Mouse (Mus musculus): Measurements from ENCODE around the gene Gabarapl1.

The Gabarapl1 gene

DNA sequence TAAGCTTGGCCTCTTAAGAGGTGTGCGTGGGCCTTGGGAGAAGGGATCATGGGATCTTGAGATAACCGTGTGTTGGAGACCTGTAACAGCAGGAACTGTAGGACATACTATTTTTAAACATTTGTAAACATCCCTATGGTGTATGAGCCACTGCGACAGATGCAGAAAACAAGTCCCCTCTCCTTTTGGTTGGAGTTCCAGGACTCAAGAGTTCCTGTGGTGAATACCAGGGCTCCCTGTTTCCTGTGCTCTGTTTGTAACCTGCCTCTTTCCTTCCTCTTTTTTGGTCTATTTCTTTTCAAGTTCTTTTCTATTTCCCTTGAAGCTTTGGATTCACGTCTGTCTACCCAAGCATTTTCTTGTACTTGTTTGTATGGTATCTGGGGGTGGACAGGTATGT is 2.8 kb downstream of the Gabarapl1 start:
- no peak for DNase-seq

DNA sequence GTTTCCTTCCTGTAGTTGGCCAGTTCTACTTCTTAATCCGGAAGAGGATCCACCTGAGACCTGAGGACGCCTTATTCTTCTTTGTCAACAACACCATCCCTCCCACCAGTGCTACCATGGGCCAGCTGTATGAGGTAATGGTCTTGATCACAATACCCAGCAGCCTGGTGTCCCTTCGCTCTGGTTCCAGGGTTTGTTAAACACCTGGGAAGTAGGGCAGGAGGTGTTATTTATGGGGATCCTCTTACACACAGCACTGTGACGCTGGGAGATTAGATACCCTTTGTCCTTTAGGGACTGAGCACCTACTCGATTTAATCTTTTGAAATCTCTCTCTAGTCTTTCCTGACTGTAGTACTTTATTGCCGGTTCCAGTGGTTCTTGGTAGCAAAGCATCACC is 5.6 kb downstream of the Gabarapl1 start:
- no peak for DNase-seq

DNA sequence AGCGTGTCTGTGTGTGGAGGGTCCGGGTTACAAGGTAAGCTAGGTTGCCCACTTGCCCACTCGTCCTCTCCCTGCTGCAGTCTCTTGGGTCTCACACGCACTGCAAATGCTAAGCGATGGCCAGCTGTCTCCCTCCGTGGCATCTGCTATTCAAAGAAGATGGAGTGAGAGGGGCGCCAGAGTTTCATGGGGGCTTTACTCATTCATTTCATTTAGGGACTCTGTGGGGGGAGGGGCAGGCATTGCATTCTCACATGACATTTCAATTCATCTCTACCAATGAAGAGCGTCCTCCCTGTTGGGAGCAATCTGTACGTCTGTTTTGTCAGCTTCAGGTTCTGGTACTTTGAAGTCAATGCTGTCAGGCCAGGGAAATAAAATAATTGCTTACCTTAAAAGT is 9.0 kb downstream of the Gabarapl1 start:
- no peak for DNase-seq

DNA sequence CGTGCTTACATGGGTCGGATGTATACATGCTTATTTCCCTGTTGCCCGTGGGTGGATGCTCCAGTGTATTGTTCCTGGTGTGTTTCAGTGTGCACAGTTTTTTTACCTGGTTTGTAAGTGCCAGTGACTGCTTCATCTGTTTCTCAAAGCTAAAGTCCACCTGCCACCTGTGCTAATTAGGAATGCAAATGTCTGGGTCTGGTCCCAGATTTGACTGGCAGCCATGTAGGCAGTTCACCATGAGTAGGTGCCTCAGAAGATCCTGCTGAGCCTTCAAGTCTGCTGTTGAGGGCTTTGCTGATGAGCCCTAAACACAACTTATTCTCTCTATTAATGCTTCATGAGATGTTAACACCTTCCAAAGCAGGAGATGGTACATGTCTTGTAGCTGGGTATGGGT is 9.6 kb downstream of the Gabarapl1 start:
- DNase-seq, result peak; percentile 64

DNA sequence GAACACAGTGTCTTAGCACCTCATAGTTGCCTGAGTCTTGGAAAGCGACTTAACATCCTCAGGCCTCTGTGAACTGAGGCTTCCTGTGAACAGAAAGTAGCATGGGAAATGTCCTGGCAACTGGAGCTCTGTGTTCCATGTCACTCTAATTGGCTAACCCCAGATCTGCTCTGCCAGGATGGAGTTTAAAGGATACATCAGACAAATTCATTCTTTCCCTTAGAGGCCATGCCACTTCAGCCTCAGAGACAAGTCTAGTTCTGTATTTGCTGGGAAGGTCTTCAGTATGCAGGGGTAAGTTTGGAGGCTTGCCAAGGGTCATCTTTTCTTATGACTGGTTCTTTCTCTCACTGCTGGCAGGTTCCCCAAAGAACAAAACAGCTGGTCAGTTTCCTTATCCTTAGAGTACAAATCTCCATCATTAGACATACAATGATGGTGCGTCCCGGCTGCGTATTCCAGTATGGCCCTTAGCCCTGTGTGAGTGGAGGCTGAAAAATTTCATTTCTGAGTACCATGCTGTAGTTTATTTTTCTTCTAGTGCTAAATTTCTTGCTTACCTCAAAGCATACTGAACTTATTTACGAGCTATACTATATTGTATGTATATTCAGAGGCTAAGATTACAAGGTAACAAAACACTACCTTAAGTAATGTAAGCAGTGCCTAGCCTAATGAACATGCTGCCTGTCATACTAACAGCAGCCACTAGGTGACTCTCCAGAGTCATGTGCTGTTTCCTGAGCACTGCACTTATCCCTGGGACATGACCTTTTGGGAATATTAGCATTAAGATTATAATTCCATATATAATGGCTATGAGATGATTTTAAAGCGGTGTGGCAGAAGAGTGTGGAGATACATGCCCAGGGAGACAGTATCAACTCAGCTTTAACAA is 11.0 kb downstream of the Gabarapl1 start:
- DNase-seq, result peak; percentile 87

DNA sequence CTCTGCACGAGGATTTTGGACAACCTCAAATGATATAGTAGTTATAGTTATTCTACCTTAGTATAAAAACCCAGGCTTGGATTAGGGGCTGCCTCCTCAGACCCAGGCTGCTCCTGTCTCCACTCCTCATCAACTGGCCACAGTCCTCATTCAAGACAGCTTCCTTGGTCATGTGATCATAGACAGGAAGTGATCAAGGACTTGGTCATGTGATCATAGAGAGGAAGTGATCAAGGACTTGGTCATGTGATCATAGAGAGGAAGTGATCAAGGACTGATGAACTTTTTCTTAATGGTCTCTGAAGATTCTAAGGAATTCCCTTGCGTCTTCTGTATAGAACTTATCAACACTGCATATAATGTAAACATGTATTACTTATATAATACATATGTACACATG is 14.3 kb downstream of the Gabarapl1 start:
- no peak for DNase-seq

DNA sequence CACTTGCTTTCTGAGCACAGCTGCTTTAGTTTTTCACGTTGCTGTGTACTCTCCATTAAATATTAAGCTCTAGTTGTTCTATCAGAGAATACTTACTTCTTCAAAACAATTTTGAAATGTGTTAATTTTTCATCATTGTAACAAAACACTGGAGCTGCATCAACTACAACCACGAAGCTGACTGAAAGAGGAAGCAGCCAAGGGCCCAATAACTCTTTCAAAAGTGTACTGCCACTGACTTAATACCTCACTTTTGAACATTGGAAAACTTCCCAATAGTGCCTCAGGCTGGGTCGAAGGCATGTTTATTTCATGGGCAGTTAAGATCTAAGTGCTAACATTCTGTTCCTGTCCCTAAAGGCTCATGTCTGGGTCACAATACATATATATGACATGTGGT is 15.0 kb downstream of the Gabarapl1 start:
- DNase-seq, result no peak

DNA sequence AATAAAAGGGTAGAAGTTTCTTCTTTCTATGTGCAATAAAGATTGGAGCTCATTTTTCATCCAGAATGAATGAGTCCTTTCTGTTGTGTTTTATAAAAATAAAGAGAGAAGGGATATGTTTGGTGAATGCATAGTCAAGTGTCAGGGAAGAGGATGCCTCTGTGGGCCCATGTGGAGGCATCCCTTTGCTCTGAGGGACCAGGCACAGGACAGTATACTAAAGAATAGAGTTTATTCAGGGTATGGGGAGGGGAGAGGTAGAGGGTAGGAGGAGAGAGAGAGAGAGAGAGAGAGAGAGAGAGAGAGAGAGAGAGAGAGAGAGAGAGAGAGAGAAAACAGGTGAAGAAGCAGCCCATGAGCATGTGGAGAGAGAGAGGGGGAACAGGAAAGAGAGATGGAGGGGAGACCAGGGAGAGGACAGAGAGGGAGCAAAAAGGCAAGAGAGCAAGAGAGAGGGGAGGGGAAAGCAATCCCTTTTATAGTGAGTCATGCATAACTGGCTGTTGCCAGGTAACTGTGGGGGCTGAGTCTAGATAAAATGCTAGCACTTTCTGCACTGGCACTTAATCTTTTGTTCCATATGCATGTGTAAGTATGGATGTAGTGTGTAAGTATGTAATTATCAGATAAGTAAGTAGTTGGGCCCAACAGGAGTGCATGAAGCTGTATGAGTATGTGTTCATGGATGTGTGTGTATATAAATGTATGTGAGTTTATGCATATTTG is 24.5 kb downstream of the Gabarapl1 start:
- no peak for DNase-seq

DNA sequence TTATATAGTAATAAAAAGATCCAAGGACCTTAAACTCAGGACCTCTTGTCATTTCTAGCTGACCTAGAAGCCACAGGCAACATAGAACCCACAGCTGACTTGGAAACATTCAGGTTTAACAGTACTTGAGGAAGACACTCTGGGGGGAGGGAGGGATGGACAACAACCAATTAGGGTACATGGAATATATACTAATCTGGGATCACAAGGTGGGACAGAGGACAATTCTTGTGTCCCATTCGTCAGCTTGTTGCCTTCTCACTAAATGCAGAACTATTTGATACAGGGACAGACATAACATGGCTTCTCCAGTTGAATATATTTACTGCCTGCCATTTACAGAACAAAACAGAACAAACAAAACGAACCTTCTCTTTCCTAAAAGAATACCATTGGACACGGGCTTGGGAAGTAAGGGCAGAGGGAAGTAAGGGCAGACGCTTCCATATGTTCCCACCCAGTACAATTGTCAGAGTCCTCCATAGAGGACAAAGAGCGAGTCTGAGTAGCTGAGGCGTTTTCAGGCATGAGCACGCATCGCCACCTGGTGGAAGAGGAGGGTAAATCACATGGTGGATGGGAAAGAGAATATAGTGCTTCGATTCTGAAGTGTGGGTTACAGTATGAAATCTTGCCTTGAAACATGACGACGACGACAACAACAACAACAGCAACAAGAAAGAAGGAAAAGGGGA is 26.1 kb downstream of the Gabarapl1 start:
- peak; percentile 75 for DNase-seq

DNA sequence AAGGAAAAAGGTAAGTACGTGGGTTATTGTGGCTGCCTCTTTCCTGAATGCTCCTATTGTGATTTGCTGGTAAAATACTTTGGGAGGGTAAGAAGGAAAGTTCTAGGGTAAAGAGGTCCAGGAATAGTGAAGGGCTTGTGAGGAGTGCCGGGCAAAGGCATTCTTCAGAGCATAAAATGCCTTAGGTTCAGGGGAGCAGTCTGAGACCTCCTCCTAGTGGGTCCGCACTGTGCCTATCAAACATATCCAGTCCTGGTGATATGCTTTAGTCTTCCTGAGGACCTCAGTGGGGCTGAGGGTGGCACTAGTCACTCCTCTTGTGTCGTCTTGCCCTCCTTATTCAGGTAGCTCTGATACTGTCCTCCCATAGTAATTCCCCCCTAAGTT is 26.7 kb downstream of the Gabarapl1 start:
- DNase-seq, result no peak

DNA sequence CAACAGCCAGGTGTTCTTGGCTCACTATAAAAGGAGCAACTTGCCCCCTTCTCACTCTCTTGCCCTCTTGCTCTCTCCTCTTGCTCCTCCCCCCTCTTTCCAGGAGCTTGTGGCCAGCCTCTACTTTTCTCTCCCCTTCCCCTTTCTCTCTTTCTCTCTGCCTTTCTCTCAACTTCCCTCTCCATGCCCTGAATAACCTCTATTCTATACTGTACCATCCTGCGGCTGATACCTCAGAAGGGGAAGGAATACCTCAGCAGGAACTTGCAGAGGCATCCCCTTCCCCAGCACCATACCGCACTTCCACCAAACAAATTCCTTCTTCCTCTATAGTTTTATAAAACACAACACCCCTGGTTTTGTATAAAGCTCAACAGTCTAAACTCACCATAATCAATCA is 32.3 kb downstream of the Gabarapl1 start:
- no peak for DNase-seq

DNA sequence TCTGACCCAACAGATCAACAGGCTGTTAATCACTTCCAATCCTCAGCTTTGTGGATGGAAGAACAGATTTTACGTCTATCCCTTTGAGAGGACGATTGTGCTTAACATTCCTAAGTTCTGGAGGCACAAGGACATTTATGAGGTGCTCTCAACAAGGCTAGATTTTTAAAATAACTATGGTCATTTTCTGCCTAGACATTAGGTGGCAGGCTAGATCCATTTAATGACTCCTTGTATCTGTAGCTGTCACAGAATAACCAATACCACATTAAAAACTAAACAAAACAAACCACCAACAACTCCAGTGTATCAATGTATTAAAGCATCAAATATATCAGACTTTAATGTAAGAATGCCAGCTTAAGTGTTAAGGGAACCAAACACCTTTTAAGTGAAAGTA is 42.4 kb downstream of the Gabarapl1 start:
- peak; percentile 34 for DNase-seq

DNA sequence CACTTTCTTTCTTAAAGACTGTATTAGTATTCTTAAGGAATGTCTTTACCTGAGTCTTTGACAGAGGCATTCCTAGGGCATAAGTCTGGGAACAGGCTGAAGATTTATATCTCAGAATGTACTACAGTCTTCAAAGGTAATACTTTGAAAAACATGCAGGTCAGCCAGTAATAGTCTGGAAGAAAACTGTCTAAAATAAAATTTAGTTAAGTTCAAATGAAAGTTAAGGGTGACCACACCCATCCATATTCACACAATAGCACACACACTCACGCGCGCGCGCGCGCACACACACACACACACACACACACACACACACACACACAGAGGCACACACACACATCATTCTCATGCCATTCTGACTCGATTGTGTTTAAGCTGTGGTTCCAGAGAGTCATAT is 44.6 kb downstream of the Gabarapl1 start, which contains the start of gene Klre1:
Klre1 (plus strand) TSS at position 301 of the 400 bp plus-strand sequence.
- no peak for DNase-seq

DNA sequence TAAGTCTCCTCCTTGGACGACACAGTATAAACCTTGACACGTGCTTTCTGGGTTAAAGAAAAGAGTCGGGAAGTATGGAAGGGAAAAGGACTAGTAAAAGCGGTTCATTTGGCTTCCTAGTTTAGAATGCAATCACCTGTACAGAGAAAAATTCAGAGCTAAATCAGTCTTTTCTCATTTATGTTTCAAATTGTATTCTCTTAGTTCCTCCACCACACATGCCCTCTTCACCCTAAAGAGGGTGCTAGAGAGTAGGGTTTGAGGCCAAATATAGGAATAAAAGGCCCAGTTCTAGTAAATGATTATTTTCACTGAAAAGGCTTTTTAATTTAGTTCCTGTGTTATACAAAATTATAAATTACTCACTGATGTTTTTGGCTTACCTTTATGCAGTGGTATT is 48.3 kb downstream of the Gabarapl1 start:
- peak; percentile 12 for DNase-seq

DNA sequence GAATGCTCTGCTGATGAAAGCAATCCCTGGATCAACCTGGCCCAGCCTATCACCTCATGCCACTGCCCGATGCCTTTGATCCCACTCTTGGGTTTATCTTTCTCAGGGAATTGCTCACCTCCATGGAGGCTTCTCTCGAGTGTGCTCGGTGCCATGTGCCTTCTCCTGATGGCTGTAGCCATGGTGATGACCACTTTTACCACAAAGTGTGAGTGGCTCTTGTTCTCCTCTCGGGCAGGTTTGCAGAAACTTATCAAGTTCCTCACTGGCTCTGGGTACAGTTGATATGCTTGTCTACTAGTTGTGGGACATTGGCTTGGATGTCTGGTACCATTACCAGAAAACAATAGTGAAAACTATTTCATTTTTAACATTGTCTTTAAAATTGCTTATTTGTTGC is 48.9 kb downstream of the Gabarapl1 start:
- DNase-seq, result no peak

DNA sequence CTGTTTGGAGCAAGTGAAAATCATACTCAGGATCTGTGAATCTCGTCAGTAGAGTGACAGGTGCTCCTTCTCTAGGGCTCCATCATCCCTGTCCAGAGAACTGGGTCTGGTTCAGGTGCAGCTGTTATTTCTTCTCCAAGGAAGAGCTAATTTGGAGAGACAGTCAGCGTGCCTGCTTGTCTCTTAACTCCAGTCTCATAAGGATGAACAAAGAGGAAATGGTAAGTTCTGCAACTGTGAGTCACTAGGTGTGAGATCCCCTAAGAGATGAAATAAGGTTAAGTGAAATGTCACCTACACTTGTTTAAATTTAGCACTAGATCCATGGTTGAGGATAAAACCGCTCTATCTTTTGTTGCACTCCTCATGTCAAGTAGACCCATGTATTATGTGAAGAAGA is 50.1 kb downstream of the Gabarapl1 start:
- DNase-seq, result no peak

DNA sequence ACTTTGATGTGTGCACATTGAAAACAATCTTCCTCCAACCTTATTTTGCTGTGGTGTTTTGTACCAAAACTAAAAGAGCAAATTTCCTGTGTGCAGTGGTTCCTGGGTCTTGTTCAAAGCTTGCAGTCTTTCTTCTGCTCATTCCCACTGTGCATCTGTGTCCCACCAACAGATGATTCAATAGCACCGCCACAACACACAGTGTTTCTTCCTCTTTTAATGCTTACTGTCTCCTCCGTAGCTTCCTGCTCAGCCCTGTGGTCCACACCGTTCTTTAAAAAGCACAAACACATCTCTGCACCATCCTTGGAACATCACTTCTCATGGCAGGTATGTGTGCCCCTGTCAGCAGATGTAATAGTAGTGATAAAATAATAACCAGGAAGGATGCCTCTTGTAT is 58.5 kb downstream of the Gabarapl1 start, which contains the start of gene Klrd1:
Klrd1 (plus strand) TSS at position 275 of the 400 bp plus-strand sequence.
- DNase-seq, result no peak

Measured in kidney, adult 9 months (tissue).